Mouse (Mus musculus) thymus, adult 18-20 months (tissue): ENCODE measurements at regions not wholly inside any gene's neighbourhood (a gene's known extent, or its start where the extent isn't known, plus 50 kb on each side); places are given as distances from the start of the nearest gene placed in this dataset.
"Not testable (repeated sequence)": the region's sequence is repeated elsewhere in the genome, so short reads cannot be mapped to it uniquely, and the experiment has no call there.

Source experiments
- DNase-seq, 2 experiments: peaks; one replicate each; pipeline ENCODE4 v3.0.0; 2022; ENCODE audit warnings: mixed read lengths in 2 of 2

DNA sequence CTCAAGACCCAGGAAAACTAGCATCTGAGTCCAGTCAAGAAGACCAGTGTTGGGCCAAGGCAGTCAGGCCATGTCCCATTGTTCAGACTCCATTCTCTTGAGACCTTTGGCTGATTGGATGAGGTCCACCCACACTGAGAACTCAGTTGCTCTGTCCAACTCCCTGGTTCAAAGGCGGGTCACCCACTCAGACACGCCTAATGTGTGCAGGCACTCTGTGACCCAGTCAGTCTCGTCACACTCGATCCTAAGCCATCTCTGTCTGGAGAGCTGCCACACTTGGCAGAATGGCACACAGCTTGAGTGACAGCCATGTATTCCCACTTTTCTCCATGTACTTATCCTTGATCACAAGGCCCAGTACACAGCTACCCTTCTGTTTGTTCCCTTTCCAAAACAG, 189.8 kb upstream of the Hs6st1 start:
- DNase-seq: no peak

DNA sequence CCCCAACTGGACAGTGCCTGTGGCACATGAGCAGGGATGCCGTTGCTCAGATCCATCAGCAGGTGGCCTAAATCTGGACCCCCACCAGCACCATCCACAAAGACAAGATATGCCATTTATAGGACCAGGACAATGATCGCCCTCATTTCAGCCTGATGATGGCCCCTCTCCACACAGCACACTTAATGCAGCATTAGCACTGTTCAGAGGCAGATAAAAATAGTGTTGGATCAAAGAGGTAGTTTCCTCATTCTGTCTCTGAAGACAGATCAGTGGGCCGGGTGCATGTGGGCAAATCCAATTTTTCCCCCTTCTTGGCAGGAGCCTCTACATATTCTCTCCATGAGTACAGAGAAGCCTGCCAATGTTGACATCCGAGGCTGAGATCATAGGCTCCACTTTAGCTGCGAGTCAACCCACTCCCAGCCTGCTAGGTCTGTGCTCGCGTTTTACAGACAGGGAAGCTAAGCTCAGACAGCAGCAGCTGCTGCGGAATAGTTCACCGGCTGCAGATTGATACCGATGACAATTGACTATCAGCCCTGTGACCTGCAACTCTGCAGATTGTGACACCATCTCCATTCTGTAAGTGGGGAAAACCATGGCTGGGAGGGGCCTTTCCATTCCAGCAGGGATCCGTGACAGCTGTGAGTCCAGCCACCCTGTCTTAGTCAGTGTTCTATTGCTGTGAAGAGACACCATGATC, 188.7 kb upstream of the Hs6st1 start:
- no peak for DNase-seq

DNA sequence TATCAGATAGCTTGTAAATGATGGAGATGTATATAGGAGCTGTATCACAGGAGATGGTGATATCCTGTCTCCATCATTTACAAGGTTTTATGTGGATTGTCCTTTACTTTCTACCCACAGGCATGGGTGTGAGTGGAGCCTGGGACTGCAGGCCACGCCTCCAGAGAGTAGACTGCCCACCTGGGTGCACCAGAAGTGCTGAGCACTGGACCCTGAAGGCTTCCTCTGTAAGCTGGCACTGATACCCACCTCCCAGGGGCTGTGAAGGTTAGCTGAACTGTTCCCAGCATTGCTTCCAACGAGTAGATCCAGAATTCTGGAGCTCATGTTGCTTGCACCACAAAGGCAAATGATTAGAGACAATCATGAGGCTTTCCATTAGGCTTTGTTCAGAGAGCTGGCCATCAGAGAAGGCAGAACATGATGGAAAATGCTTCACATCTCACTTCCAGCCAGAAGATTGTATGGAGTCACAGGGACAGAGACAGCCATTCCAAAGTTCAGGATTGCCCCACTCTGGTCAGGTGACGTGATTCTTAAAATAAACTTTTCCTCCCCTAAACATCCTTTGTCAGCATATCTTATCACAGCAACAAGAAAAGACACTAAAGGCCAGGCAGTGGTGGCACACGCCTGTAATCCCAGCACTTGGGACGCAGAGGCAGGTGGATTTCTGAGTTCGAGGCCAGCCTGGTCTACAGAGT, 187.5 kb upstream of the Hs6st1 start:
- DNase-seq: no peak

- no peak for DNase-seq
These were observed 186.7 kb upstream of the Hs6st1 start for GRCm38 (mm10) chr1:35881521-35881920.

GRCm38 (mm10) chr1:35882101-35882500, 186.1 kb upstream of the Hs6st1 start:
- no peak for DNase-seq

GRCm38 (mm10) chr1:35889731-35890499, 178.3 kb upstream of the Hs6st1 start:
- DNase-seq: peak in 1 of 2 experiments; percentile 14

- no peak for DNase-seq
These were observed 177.7 kb upstream of the Hs6st1 start for GRCm38 (mm10) chr1:35890500-35890900.

GRCm38 (mm10) chr1:35899536-35899935, 168.7 kb upstream of the Hs6st1 start:
- no peak for DNase-seq

DNA sequence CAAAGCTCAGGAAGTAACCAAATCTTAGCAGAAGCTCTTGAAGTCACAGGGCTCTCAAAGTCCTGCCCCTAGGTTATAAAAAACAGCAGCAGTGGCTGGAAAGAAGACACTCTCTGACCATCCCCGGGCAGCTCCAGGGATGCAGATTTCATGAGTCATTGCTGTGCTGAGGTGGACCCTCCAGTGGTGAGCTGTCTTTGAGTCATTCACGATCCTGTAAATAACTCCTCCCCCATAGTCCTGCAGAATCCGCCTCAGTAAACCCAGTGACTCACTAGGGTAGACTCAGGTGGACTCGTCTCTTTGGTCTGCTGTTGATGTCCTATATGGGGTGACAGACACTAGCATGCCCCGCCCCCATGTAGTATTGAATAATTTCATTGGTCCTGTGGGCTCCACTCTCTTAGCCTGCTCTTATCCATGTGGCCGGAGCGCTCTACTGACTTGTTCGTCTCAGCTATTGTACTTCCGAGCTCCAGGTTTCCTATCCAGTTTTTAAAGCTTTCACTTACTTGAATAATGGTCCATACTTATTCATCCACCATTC, 164.1 kb upstream of the Hs6st1 start:
- no peak for DNase-seq

DNA sequence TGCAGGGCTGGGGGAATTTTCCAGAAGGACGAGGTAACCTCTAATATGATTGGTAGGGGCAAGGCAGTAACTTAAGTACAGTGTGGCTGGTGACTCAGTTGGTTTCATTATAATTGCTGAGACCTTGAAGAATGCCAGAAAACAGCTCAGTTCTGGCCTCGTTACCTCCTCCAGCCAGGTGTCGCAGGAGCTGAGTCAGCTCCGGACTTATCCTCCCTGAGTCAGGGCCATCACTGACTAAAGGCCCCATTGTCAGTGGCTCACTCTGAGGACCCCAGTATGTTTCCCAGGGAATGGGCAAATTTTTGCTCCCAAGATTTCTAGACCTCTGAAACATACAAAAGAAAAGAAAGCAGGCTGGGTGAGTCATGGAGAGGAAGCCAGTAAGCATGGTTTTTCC, 154.6 kb upstream of the Hs6st1 start:
- no peak for DNase-seq

DNA sequence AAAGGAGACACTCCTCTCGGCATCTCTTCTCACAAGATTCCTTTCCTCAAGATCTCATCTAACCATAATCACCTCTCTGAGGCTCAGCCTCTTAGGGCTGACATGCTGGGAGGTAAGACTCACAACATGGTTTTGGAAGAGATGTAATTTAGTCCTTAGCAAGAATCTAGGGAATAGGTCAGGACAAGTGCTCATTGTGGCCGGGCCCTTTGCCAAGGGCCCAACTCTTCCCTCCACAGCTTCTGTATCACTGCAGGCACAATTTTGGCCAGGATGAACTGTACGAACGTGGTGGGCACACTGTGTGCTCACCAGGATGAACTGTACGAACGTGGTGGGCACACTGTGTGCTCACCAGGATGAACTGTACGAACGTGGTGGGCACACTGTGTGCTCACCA, 154.0 kb upstream of the Hs6st1 start:
- DNase-seq: not testable (repeated sequence)

DNA sequence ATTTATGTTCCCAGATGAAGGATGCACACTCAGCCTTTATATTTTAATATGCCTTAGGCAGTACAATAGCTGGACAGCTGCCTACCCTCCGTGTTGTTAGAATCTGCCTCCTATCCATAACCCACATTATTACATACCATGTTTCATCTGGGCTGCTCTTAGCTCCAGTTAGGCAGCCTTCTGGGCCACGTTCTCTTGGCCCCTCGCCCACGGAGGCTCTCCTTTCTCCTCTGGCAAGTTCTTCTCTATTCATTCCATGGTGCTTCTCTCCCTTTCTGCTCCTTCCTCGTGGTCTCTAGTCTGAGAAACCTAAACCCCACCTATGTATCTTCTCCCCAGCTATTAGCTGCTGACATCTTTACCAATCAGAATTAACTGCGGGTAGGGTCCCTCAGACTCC, 152.7 kb upstream of the Hs6st1 start:
- no peak for DNase-seq

- no peak for DNase-seq
These were observed 148.1 kb upstream of the Hs6st1 start for GRCm38 (mm10) chr1:35919840-35920734.

DNA sequence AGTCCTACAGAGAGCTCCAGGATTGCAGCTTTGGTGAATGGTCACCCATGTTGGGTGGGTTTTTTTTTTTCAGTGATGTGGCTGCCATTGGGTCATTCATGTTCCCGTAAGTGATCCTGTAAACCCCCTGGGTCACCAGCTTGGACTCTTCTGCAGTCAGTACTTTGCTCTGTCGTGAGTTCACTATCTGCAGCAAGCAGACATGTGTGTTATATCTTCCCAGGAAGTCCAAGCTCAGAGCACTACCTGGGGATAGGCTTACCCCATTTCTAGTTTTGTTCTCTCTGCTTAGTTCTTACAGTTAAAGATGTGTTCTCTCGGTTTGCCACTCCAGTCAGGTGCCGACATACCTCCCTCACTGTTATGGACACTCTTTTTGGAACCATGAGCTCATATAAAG, 143.4 kb upstream of the Hs6st1 start:
- no peak for DNase-seq

DNA sequence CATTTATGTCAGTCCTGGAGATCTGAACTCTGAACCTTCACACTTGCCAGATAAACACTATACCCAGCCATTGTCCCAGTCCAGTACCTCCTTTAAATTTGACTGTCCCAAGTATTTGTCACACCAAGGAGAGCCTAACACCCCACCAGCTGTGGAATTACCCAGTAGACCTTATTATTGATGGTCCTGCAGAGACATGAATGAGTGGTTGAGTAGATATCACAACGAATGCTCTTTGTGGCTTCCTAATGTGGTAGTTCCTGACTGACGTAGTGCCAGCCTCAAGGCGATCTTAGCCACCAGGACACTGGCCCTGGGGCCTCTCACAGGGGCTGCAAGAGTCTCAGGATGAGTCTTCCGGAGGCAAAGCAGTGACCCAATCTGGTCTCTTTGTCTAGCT, 142.9 kb upstream of the Hs6st1 start:
- DNase-seq: no peak

- no peak for DNase-seq
These were observed 141.8 kb upstream of the Hs6st1 start for GRCm38 (mm10) chr1:35926191-35927048.

DNA sequence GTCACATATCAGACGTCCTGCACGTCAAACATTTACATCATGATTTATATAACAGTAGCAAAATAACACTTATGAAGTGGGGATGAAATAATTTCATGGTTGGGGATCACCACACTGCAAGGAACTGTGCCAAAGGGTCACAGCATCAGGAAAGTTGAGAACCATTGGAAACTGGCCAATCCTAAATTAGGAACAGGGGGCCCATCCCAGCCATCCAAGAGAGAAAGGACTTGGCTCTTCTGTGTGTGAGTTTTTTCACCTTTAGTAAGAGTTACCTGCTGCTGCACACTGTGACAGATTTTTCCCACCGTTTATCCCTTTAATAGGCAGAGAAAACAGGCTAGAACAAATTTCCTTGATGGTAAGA, 141.2 kb upstream of the Hs6st1 start:
- no peak for DNase-seq

DNA sequence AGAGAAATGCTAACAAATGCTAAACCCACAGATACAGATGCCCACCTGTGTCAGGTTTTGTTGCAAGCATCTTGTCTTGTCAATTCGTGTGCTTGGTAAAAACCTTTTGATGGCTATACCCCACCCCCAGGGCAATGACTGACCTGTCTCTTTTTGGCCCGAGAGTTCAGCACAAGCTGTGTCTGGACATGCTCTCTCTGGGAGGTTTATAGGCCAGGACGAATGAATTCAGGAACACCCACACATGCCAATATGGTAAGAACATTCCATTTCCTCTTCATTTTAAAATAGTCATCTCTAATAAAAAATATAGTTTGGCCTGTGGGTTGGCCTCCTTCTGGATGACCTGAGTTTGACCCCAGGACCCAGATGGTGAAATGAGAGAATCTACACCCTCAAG, 137.8 kb upstream of the Hs6st1 start:
- DNase-seq: no peak

DNA sequence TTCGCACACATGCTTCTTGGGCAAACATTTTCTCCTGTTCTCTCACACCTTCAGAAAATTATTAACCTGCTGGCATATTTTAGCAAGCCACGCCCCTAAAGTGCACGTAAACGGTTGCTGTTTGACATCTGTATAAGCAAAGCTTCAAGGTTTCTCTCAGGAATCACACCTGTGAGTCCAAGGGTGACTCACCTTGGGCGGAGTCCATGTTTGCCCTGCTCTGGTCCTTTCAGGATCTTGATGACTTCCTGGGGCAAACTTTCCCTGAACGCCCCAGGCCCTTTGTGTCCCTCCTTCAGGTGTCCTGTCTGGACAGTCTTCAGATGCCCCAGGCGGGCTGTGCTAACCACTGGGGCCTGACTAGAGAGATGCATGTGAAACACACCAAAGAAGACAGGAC, 137.1 kb upstream of the Hs6st1 start:
- no peak for DNase-seq

- DNase-seq: no peak
These were observed 134.7 kb upstream of the Hs6st1 start for GRCm38 (mm10) chr1:35933511-35933910.

- DNase-seq: no peak
These were observed 133.0 kb upstream of the Hs6st1 start for GRCm38 (mm10) chr1:35935099-35935651.
